Mouse (Mus musculus): ENCODE results near the gene Tnni3k. TPM values are rescaled to one million over a fixed set of nuclear protein-coding genes. Genes with fewer than 3 reads are reported as not detected.

Gene Tnni3k
- polyA plus RNA-seq, 1 experiment from 2014 or later: 47.6 TPM

GRCm38 (mm10) chr3:155039012-155039836 lies 16.0 kb downstream of the Tnni3k start:
- Histone ChIP-seq H3K4me1 (peaks cover 33% of the 10 kb centered on the region), H3K36me3 (peaks cover 42% of the 10 kb centered on the region), H3K27me3 (replicated peaks) (no peaks in the 10 kb centered on the region), H3K9ac (no peak overlapping the region; the same call in 1 of the 2 replicates), H3K4me3 (no peak overlapping the region), H3K27ac (replicated peaks) (peak overlapping the region; percentile 71), H3K9me3 (no peaks in the 10 kb centered on the region), H3K4me2 (no peak overlapping the region)
- no peak for ATAC-seq (ENCODE audit: extremely low read depth, insufficient number of reproducible peaks, low FRiP score, low TSS enrichment)
- 11% methylated on average over 1 of the region's 1 CpGs for WGBS

DNA sequence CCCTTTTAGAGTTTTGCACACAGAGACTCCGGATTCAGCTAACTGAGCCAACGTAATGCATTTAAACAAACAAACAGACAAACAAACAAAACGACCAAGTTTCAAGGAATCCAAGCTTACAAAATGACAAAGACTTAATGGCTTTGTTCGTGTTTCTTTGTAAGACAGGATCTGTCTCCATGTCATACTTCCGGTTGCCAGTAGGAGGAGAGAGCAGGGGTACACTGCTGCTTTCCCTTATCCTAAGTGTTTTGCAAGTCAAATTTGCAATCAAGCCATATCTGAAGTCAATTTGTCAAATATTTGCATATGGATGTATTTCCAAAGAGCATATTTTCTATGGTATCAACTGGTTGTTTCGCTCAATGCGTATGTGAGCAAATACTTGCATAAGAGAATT lies 20.9 kb downstream of the Tnni3k start:
- H3K4me1 ChIP-seq: peaks cover 6% of the 10 kb centered on the region
- WGBS: 68% methylated on average over 7 of the region's 7 CpGs
- H3K27ac ChIP-seq (replicated peaks): no peak overlapping the region
- no peaks in the 10 kb centered on the region for H3K9me3 ChIP-seq
- no peaks in the 10 kb centered on the region for H3K27me3 ChIP-seq (replicated peaks)
- no peak overlapping the region for H3K4me2 ChIP-seq
- ATAC-seq (ENCODE audit: extremely low read depth, insufficient number of reproducible peaks, low FRiP score, low TSS enrichment): no peak
- no peak overlapping the region for H3K4me3 ChIP-seq
- H3K36me3 ChIP-seq: peaks cover 63% of the 10 kb centered on the region
- no peak overlapping the region for H3K9ac ChIP-seq

- no peak overlapping the region for H3K27ac ChIP-seq (replicated peaks)
- H3K4me2 ChIP-seq: no peak overlapping the region
- H3K4me1 ChIP-seq: no peaks in the 10 kb centered on the region
- no peak overlapping the region for H3K9ac ChIP-seq
- ATAC-seq (ENCODE audit: extremely low read depth, insufficient number of reproducible peaks, low FRiP score, low TSS enrichment): no peak
- no peak overlapping the region for H3K4me3 ChIP-seq
- H3K9me3 ChIP-seq: no peaks in the 10 kb centered on the region
- H3K36me3 ChIP-seq: peaks cover 56% of the 10 kb centered on the region
- no peaks in the 10 kb centered on the region for H3K27me3 ChIP-seq (replicated peaks)
- WGBS: 82% methylated on average over 9 of the region's 9 CpGs
These were observed 25.0 kb downstream of the Tnni3k start for GRCm38 (mm10) chr3:155030200-155030599.

- Histone ChIP-seq H3K27ac (replicated peaks) (no peak overlapping the region), H3K27me3 (replicated peaks) (no peaks in the 10 kb centered on the region), H3K4me1 (no peaks in the 10 kb centered on the region), H3K9me3 (no peaks in the 10 kb centered on the region), H3K36me3 (no peaks in the 10 kb centered on the region), H3K4me3 (no peak overlapping the region), H3K4me2 (no peak overlapping the region), H3K9ac (no peak overlapping the region)
- 78% methylated on average over 4 of the region's 4 CpGs for WGBS
- ATAC-seq (ENCODE audit: extremely low read depth, insufficient number of reproducible peaks, low FRiP score, low TSS enrichment): no peak
These were observed 52.4 kb downstream of the Tnni3k start for GRCm38 (mm10) chr3:155002781-155003180.

DNA sequence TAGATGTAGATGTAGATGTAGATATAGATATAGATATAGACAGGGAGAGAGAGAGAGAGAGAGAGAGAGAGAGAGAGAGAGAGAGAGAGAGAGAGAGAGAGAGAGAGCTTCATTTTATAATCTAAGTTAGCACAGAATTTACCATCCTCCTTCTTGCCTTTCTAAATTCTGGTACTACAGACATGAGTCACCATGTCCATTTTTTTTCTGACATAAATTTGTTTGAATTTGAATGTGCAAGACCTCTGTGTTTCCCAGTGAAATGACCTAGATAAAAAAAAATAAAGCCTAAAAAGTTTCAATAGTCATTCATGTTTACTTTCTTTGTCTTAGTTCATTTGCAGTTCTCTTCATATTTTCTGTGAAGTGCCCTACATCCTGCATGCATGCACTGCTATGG lies 54.2 kb downstream of the Tnni3k start:
- H3K4me2 ChIP-seq: no peak overlapping the region
- H3K27ac ChIP-seq (replicated peaks): no peak overlapping the region
- no peaks in the 10 kb centered on the region for H3K9me3 ChIP-seq
- no peaks in the 10 kb centered on the region for H3K27me3 ChIP-seq (replicated peaks)
- no peaks in the 10 kb centered on the region for H3K4me1 ChIP-seq
- no peak for ATAC-seq (ENCODE audit: extremely low read depth, insufficient number of reproducible peaks, low FRiP score, low TSS enrichment)
- H3K9ac ChIP-seq: no peak overlapping the region
- H3K36me3 ChIP-seq: no peaks in the 10 kb centered on the region
- no peak overlapping the region for H3K4me3 ChIP-seq

GRCm38 (mm10) chr3:154992678-154993077 lies 62.5 kb downstream of the Tnni3k start:
- Histone ChIP-seq H3K9me3 (no peaks in the 10 kb centered on the region), H3K36me3 (peaks cover 22% of the 10 kb centered on the region), H3K4me1 (no peaks in the 10 kb centered on the region), H3K4me2 (no peak overlapping the region), H3K27ac (replicated peaks) (no peak overlapping the region), H3K4me3 (no peak overlapping the region), H3K27me3 (replicated peaks) (no peaks in the 10 kb centered on the region), H3K9ac (no peak overlapping the region)
- no peak for ATAC-seq (ENCODE audit: extremely low read depth, insufficient number of reproducible peaks, low FRiP score, low TSS enrichment)

DNA sequence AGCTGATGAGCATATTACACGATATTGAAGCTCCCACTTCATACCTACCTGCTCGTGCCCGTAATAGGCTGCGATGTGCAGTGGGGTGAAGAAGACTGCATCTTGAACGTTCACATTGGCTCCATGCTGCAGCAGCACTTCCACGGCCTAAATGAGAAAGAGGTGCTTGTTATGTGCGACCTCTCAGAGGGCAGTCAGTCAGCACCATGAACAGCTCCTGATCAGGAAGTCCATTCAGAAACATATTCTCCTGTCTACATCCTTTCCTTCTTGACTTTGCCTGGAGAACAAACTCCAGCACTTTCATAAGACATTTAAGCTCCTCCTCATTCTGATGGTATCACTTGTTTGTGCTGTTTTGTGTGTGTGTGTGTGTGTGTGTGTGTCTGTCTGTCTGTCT lies 76.1 kb downstream of the Tnni3k start:
- no peak for ATAC-seq (ENCODE audit: extremely low read depth, insufficient number of reproducible peaks, low FRiP score, low TSS enrichment)
- Histone ChIP-seq H3K9me3 (no peaks in the 10 kb centered on the region), H3K36me3 (peaks cover 41% of the 10 kb centered on the region), H3K4me1 (no peaks in the 10 kb centered on the region), H3K27ac (replicated peaks) (no peak overlapping the region), H3K4me3 (no peak overlapping the region), H3K27me3 (replicated peaks) (no peaks in the 10 kb centered on the region), H3K9ac (no peak overlapping the region), H3K4me2 (no peak overlapping the region)
- 82% methylated on average over 7 of the region's 7 CpGs for WGBS

DNA sequence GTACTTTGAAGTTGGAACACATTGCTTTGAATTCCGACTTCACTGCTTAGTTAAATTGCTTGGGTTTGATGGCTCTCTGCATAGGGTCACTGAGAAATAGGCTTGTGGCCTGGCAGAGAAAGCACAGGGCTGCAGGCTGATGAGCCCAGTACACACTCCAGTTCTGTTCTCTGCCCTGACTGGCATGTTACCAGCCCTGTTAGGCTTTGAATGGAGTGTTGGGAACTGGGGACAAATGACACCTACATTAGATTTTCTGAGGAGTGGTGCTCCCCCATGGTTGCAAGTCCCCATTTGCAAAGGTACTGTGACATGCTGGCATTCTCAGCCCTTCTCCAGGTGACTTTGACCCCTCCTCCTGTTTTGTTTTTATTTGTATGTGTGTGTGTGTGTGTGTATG lies 83.6 kb downstream of the Tnni3k start:
- Histone ChIP-seq H3K36me3 (peaks cover 14% of the 10 kb centered on the region), H3K9ac (no peak overlapping the region), H3K9me3 (no peaks in the 10 kb centered on the region), H3K4me1 (no peaks in the 10 kb centered on the region), H3K27ac (replicated peaks) (no peak overlapping the region), H3K4me3 (no peak overlapping the region), H3K27me3 (replicated peaks) (no peaks in the 10 kb centered on the region), H3K4me2 (no peak overlapping the region)
- no peak for ATAC-seq (ENCODE audit: extremely low read depth, insufficient number of reproducible peaks, low FRiP score, low TSS enrichment)
- 81% methylated on average over 1 of the region's 1 CpGs for WGBS

DNA sequence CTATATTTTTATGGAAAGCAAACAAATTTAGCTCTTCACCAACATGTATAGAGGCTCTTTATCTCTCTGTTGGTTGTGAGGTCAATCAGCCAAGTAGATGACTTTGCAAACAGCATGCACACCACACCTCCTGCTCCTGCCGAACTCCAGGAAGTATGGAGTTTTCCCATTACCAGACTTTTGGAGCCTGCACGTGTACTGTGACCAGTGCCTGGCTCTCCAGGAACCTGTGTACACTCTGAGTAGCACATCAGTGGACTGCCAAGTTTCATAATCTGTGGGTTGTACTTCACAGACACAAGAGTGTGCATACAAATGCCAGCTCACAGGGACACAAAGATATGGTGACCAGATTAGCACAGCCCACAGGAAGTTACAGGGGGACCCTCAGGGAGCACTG lies 84.2 kb downstream of the Tnni3k start:
- no peak for ATAC-seq (ENCODE audit: extremely low read depth, insufficient number of reproducible peaks, low FRiP score, low TSS enrichment)
- Histone ChIP-seq H3K4me1 (no peaks in the 10 kb centered on the region), H3K27ac (replicated peaks) (no peak overlapping the region), H3K27me3 (replicated peaks) (no peaks in the 10 kb centered on the region), H3K9ac (no peak overlapping the region), H3K4me2 (no peak overlapping the region), H3K4me3 (no peak overlapping the region), H3K9me3 (no peaks in the 10 kb centered on the region), H3K36me3 (peaks cover 18% of the 10 kb centered on the region)
- 59% methylated on average over 2 of the region's 2 CpGs for WGBS

- no peaks in the 10 kb centered on the region for H3K27me3 ChIP-seq (replicated peaks)
- WGBS: 71% methylated on average over 3 of the region's 3 CpGs
- no peak overlapping the region for H3K9ac ChIP-seq
- H3K27ac ChIP-seq (replicated peaks): no peak overlapping the region
- H3K36me3 ChIP-seq: peaks cover 61% of the 10 kb centered on the region
- no peak for ATAC-seq (ENCODE audit: extremely low read depth, insufficient number of reproducible peaks, low FRiP score, low TSS enrichment)
- H3K9me3 ChIP-seq: 0 out of 2 replicates have a peak, but pooled peaks cover 8% of the 10 kb centered on the region
- no peak overlapping the region for H3K4me3 ChIP-seq
- H3K4me1 ChIP-seq: no peaks in the 10 kb centered on the region
- H3K4me2 ChIP-seq: no peak overlapping the region
These were observed 93.9 kb downstream of the Tnni3k start for GRCm38 (mm10) chr3:154961284-154961683.

DNA sequence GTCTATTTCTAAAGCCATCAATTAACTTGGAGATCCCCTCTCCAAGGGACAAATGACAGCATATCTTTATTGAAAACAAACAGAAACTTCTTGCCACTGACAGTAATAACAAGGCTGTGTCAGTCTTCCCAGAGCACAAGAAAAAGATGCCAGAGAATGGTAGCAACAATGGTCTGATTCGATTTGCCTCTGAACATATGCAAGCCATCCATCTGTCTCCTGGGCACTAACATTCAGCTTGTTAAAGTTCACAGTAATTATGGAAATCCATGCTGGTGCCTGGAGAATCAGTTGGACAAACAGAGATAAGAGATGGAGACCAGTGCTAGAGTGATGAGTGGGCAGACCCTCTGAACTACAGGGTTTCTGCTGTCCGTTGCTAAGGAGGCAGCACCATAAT lies 102.1 kb downstream of the Tnni3k start:
- ATAC-seq (ENCODE audit: extremely low read depth, insufficient number of reproducible peaks, low FRiP score, low TSS enrichment): no peak
- H3K9ac ChIP-seq: no peak overlapping the region
- H3K27me3 ChIP-seq (replicated peaks): no peaks in the 10 kb centered on the region
- H3K4me3 ChIP-seq: no peak overlapping the region
- H3K36me3 ChIP-seq: peaks cover 36% of the 10 kb centered on the region
- H3K9me3 ChIP-seq: no peaks in the 10 kb centered on the region
- H3K4me1 ChIP-seq: no peaks in the 10 kb centered on the region
- H3K27ac ChIP-seq (replicated peaks): no peak overlapping the region
- H3K4me2 ChIP-seq: no peak overlapping the region
- WGBS: 61% methylated on average over 2 of the region's 2 CpGs

DNA sequence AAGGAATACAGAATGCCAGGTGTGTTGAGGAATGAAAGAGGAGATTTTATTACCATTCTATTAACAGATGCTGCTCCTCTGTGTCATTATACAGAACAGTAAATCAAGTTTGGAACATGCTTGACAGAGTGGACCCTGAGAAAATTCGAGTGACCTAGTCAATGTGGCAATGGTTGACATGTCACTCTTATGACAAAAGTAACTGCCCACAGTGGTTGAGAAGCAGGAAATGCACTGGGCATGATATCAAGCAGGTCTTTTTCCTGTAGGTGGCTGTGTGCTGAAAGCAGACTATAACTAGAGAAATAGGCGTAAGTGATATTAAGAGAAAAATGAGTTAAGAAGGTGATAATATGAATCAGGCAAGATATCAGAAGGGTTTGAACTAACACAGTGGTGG lies 105.7 kb downstream of the Tnni3k start:
- H3K36me3 ChIP-seq: peaks cover 26% of the 10 kb centered on the region; the same call in 1 of the 2 replicates
- no peak for ATAC-seq (ENCODE audit: extremely low read depth, insufficient number of reproducible peaks, low FRiP score, low TSS enrichment)
- no peak overlapping the region for H3K4me2 ChIP-seq
- 68% methylated on average over 2 of the region's 2 CpGs for WGBS
- no peaks in the 10 kb centered on the region for H3K27me3 ChIP-seq (replicated peaks)
- H3K27ac ChIP-seq (replicated peaks): no peak overlapping the region
- H3K9ac ChIP-seq: no peak overlapping the region
- H3K9me3 ChIP-seq: no peaks in the 10 kb centered on the region
- no peaks in the 10 kb centered on the region for H3K4me1 ChIP-seq
- H3K4me3 ChIP-seq: no peak overlapping the region

All from heart, embryonic 13.5 days (tissue).